Mouse (Mus musculus): Measurements from ENCODE around the gene Kcnh4. TPM values are rescaled to one million over a fixed set of nuclear protein-coding genes. Genes with fewer than 3 reads are reported as not detected.

Kcnh4 gene
- polyA plus RNA-seq, 1 experiment from 2014 or later = 10.3 TPM

- WGBS = 64% methylated on average over 5 of the region's 5 CpGs
- H3K9ac ChIP-seq = no peak overlapping the region
- H3K27ac ChIP-seq (replicated peaks) = no peak overlapping the region
- H3K4me3 ChIP-seq = no peak overlapping the region
- no peak overlapping the region for H3K4me2 ChIP-seq
- peaks cover 21% of the 10 kb centered on the region for H3K4me1 ChIP-seq (replicated peaks)
- H3K27me3 ChIP-seq = no peaks in the 10 kb centered on the region
- ATAC-seq (ENCODE audit: low FRiP score, low read depth) = no peak
- H3K9me3 ChIP-seq = no peaks in the 10 kb centered on the region
- peaks cover 10% of the 10 kb centered on the region; the same call in 1 of the 2 replicates for H3K36me3 ChIP-seq
Observed at GRCm38 (mm10) chr11:100724919-100725512, 34.7 kb downstream of the Kcnh4 start.

GRCm38 (mm10) chr11:100722493-100723028, 37.2 kb downstream of the Kcnh4 start:
- H3K4me2 ChIP-seq = no peak overlapping the region
- no peaks in the 10 kb centered on the region for H3K9me3 ChIP-seq
- peaks cover 8% of the 10 kb centered on the region for H3K36me3 ChIP-seq
- no peak overlapping the region for H3K9ac ChIP-seq
- H3K27ac ChIP-seq (replicated peaks) = peak overlapping the region; percentile 47; the same call in 1 of the 2 replicates
- ATAC-seq (ENCODE audit: low FRiP score, low read depth) = no peak
- H3K4me1 ChIP-seq (replicated peaks) = peaks cover 21% of the 10 kb centered on the region
- 76% methylated on average over 2 of the region's 2 CpGs for WGBS
- no peaks in the 10 kb centered on the region for H3K27me3 ChIP-seq
- H3K4me3 ChIP-seq = no peak overlapping the region

GRCm38 (mm10) chr11:100721776-100722492, 37.8 kb downstream of the Kcnh4 start:
- Histone ChIP-seq H3K9ac (no peak overlapping the region), H3K4me2 (no peak overlapping the region), H3K27me3 (no peaks in the 10 kb centered on the region), H3K4me3 (no peak overlapping the region), H3K36me3 (peaks cover 15% of the 10 kb centered on the region), H3K9me3 (no peaks in the 10 kb centered on the region), H3K4me1 (replicated peaks) (peaks cover 21% of the 10 kb centered on the region), H3K27ac (replicated peaks) (peak overlapping the region; percentile 47)
- ATAC-seq (ENCODE audit: low FRiP score, low read depth) = no peak
- WGBS = 68% methylated on average over 8 of the region's 8 CpGs

GRCm38 (mm10) chr11:100721254-100721653, 38.5 kb downstream of the Kcnh4 start:
- Histone ChIP-seq H3K4me1 (replicated peaks) (peaks cover 21% of the 10 kb centered on the region), H3K27ac (replicated peaks) (peak overlapping the region; percentile 47), H3K9me3 (no peaks in the 10 kb centered on the region), H3K9ac (no peak overlapping the region), H3K4me3 (no peak overlapping the region), H3K4me2 (no peak overlapping the region), H3K36me3 (peaks cover 21% of the 10 kb centered on the region), H3K27me3 (no peaks in the 10 kb centered on the region)
- 67% methylated on average over 4 of the region's 4 CpGs for WGBS
- no peak for ATAC-seq (ENCODE audit: low FRiP score, low read depth)

GRCm38 (mm10) chr11:100720345-100720744, 39.4 kb downstream of the Kcnh4 start:
- Histone ChIP-seq H3K27ac (replicated peaks) (peak overlapping the region; percentile 47), H3K4me2 (no peak overlapping the region), H3K4me3 (no peak overlapping the region), H3K4me1 (replicated peaks) (peaks cover 21% of the 10 kb centered on the region), H3K9ac (no peak overlapping the region), H3K36me3 (peaks cover 31% of the 10 kb centered on the region), H3K9me3 (no peaks in the 10 kb centered on the region), H3K27me3 (no peaks in the 10 kb centered on the region)
- ATAC-seq (ENCODE audit: low FRiP score, low read depth) = no peak
- WGBS = 77% methylated on average over 5 of the region's 5 CpGs

- ATAC-seq (ENCODE audit: low FRiP score, low read depth) = no peak
- H3K27ac ChIP-seq (replicated peaks) = no peak overlapping the region; the same call in 1 of the 2 replicates
- WGBS = 89% methylated on average over 11 of the region's 11 CpGs
Observed at GRCm38 (mm10) chr11:100719893-100720292, 39.8 kb downstream of the Kcnh4 start.

GRCm38 (mm10) chr11:100719312-100719711, 40.4 kb downstream of the Kcnh4 start:
- H3K27ac ChIP-seq (replicated peaks) = no peak overlapping the region
- H3K4me2 ChIP-seq = no peak overlapping the region
- H3K9ac ChIP-seq = no peak overlapping the region
- no peak for ATAC-seq (ENCODE audit: low FRiP score, low read depth)
- peaks cover 34% of the 10 kb centered on the region for H3K36me3 ChIP-seq
- H3K4me3 ChIP-seq = no peak overlapping the region
- peaks cover 27% of the 10 kb centered on the region for H3K4me1 ChIP-seq (replicated peaks)
- no peaks in the 10 kb centered on the region for H3K27me3 ChIP-seq
- 68% methylated on average over 3 of the region's 3 CpGs for whole genome bisulfite sequencing
- H3K9me3 ChIP-seq = no peaks in the 10 kb centered on the region

More at GRCm38 (mm10) chr11:100719893-100720292, 39.8 kb downstream of the Kcnh4 start:
- no peak overlapping the region for H3K4me3 ChIP-seq
- no peaks in the 10 kb centered on the region for H3K9me3 ChIP-seq
- no peak overlapping the region for H3K4me2 ChIP-seq
- H3K9ac ChIP-seq = no peak overlapping the region
- peaks cover 21% of the 10 kb centered on the region for H3K4me1 ChIP-seq (replicated peaks)
- no peaks in the 10 kb centered on the region for H3K27me3 ChIP-seq
- peaks cover 34% of the 10 kb centered on the region for H3K36me3 ChIP-seq

- no peaks in the 10 kb centered on the region for H3K27me3 ChIP-seq
- no peak overlapping the region for H3K27ac ChIP-seq (replicated peaks)
- H3K9me3 ChIP-seq = no peaks in the 10 kb centered on the region
- 84% methylated on average over 4 of the region's 4 CpGs for WGBS
- H3K36me3 ChIP-seq = peaks cover 34% of the 10 kb centered on the region
- no peak overlapping the region for H3K4me2 ChIP-seq
- no peak overlapping the region for H3K4me3 ChIP-seq
- ATAC-seq (ENCODE audit: low FRiP score, low read depth) = no peak
- no peak overlapping the region for H3K9ac ChIP-seq
- peaks cover 31% of the 10 kb centered on the region for H3K4me1 ChIP-seq (replicated peaks)
Observed at GRCm38 (mm10) chr11:100718866-100719265, 40.9 kb downstream of the Kcnh4 start.

- H3K27ac ChIP-seq (replicated peaks) = no peak overlapping the region
- peaks cover 35% of the 10 kb centered on the region for H3K4me1 ChIP-seq (replicated peaks)
- no peak overlapping the region for H3K4me3 ChIP-seq
- H3K27me3 ChIP-seq = no peaks in the 10 kb centered on the region
- peaks cover 34% of the 10 kb centered on the region for H3K36me3 ChIP-seq
- WGBS = 91% methylated on average over 7 of the region's 7 CpGs
- no peak overlapping the region for H3K4me2 ChIP-seq
- no peak overlapping the region for H3K9ac ChIP-seq
- ATAC-seq (ENCODE audit: low FRiP score, low read depth) = no peak
- H3K9me3 ChIP-seq = no peaks in the 10 kb centered on the region
Observed at GRCm38 (mm10) chr11:100718462-100718861, 41.3 kb downstream of the Kcnh4 start.

- H3K36me3 ChIP-seq = peaks cover 34% of the 10 kb centered on the region
- no peak overlapping the region for H3K9ac ChIP-seq
- no peak for ATAC-seq (ENCODE audit: low FRiP score, low read depth)
- no peaks in the 10 kb centered on the region for H3K27me3 ChIP-seq
- H3K27ac ChIP-seq (replicated peaks) = no peak overlapping the region
- peaks cover 36% of the 10 kb centered on the region for H3K4me1 ChIP-seq (replicated peaks)
- no peak overlapping the region for H3K4me3 ChIP-seq
- H3K4me2 ChIP-seq = no peak overlapping the region
- no peaks in the 10 kb centered on the region for H3K9me3 ChIP-seq
- WGBS = 90% methylated on average over 3 of the region's 3 CpGs
Observed at GRCm38 (mm10) chr11:100716649-100717048, 43.1 kb downstream of the Kcnh4 start.

- WGBS = 66% methylated on average over 6 of the region's 6 CpGs
- ATAC-seq (ENCODE audit: low FRiP score, low read depth) = no peak
- Histone ChIP-seq H3K9me3 (no peaks in the 10 kb centered on the region), H3K4me1 (replicated peaks) (peaks cover 35% of the 10 kb centered on the region), H3K4me2 (no peak overlapping the region), H3K4me3 (no peak overlapping the region), H3K27me3 (no peaks in the 10 kb centered on the region), H3K36me3 (peaks cover 37% of the 10 kb centered on the region), H3K27ac (replicated peaks) (no peak overlapping the region), H3K9ac (no peak overlapping the region)
Observed at GRCm38 (mm10) chr11:100714948-100715347, 44.8 kb downstream of the Kcnh4 start.

GRCm38 (mm10) chr11:100714534-100714915, 45.2 kb downstream of the Kcnh4 start:
- Histone ChIP-seq H3K9ac (no peak overlapping the region), H3K27me3 (no peaks in the 10 kb centered on the region)
- no peak; the same call in 1 of the 2 replicates for ATAC-seq (ENCODE audit: low FRiP score, low read depth)

More at GRCm38 (mm10) chr11:100714534-100714915, 45.2 kb downstream of the Kcnh4 start:
- Histone ChIP-seq H3K4me3 (no peak overlapping the region), H3K4me2 (no peak overlapping the region), H3K9me3 (no peaks in the 10 kb centered on the region), H3K36me3 (peaks cover 40% of the 10 kb centered on the region), H3K4me1 (replicated peaks) (peaks cover 35% of the 10 kb centered on the region), H3K27ac (replicated peaks) (no peak overlapping the region)
- WGBS = 60% methylated on average over 6 of the region's 6 CpGs

Data from hindbrain, embryonic 15.5 days (tissue).